In the genomic region with DNA sequence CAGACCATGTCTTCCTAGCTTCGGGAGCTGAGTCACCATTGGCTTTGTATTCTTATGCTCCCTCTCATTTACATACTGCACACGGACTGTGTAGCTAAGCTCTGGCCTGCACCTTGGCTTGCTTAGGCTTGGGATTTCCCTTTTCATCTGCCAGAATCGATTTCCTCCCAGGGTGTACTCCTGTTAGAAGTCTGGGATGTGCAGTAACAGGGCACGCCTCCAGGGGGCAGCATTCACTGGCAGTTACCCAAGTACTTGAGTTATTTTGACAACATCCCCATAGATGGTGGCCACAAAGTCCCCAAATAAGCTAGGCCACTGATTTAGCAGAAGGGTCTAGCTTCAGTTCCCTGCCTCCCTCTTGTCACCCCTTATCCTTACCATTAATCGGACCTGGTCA, we compare ENCODE assay signal across 8 mouse cellular contexts.
A peak's percentile ranks its signal among the peaks of the same experiment; 100 is the strongest.
DNase-seq lines count a peak whose midpoint lies in the region; ATAC-seq and TF ChIP-seq lines count a peak whose summit lies in the region.

No protein-coding gene starts in this region.

- H3K27ac ChIP-seq in hindbrain, embryonic 11.5 days (ENCODE audit: low read depth, low read length), result no peak overlapping the region
- no peak overlapping the region for H3K27ac ChIP-seq in hindbrain, embryonic 16.5 days (ENCODE audit: low read depth, low read length)
- no peak overlapping the region for H3K27ac ChIP-seq in lung, embryonic 14.5 days (ENCODE audit: low read depth)

- no peak for ATAC-seq in hindbrain, embryonic 11.5 days (ENCODE audit: low FRiP score)
- ATAC-seq in hindbrain, embryonic 16.5 days, result no peak
- ATAC-seq in lung, embryonic 14.5 days (ENCODE audit: insufficient read depth), result no peak
- no peak for ATAC-seq in activated CD4-positive, CD25-positive, alpha-beta regulatory T cell, adult 4 months

- peak; percentile 74 for TF ChIP-seq CTCF in lung, embryonic 14.5 days (IDR thresholded peaks at IDR 0.05; ENCODE audit: low read depth)

- peak; percentile 68 for DNase-seq in hindbrain, embryonic 11.5 days (ENCODE audit: low spot score)
- DNase-seq in WW6 (ENCODE audit: low read depth, low spot score), result peak; percentile 22
- DNase-seq in cerebellum, postnatal 10 days, result peak; percentile 61 to 74
- DNase-seq in kidney, postnatal 4 days, result peak; percentile 55 to 57
- peak; percentile 56 for DNase-seq in lung, embryonic 14.5 days
- peak; percentile 51 for DNase-seq in right cerebral cortex, postnatal 4 days

- H3K36me3 ChIP-seq in hindbrain, embryonic 11.5 days (ENCODE audit: control insufficient read depth, insufficient read depth, low read length), result no peaks in the 10 kb centered on the region
- no peaks in the 10 kb centered on the region for H3K36me3 ChIP-seq in hindbrain, embryonic 16.5 days (ENCODE audit: control insufficient read depth, insufficient read depth, low read length)
- H3K36me3 ChIP-seq in lung, embryonic 14.5 days (ENCODE audit: insufficient read depth), result no peaks in the 10 kb centered on the region

- no peak overlapping the region for H3K4me2 ChIP-seq in hindbrain, embryonic 11.5 days (replicated peaks; ENCODE audit: low read depth, low read length)
- no peak overlapping the region for H3K4me2 ChIP-seq in hindbrain, embryonic 16.5 days (ENCODE audit: low read length)
- no peak overlapping the region for H3K4me2 ChIP-seq in lung, embryonic 14.5 days

- H3K4me3 ChIP-seq in hindbrain, embryonic 11.5 days (ENCODE audit: low read depth, low read length), result no peak overlapping the region
- H3K4me3 ChIP-seq in hindbrain, embryonic 16.5 days (ENCODE audit: low read length), result no peak overlapping the region
- H3K4me3 ChIP-seq in lung, embryonic 14.5 days (ENCODE audit: low read depth, low read length), result no peak overlapping the region

- no peaks in the 10 kb centered on the region for H3K27me3 ChIP-seq in hindbrain, embryonic 11.5 days (ENCODE audit: control insufficient read depth, insufficient read depth, low read length)
- no peaks in the 10 kb centered on the region for H3K27me3 ChIP-seq in hindbrain, embryonic 16.5 days (replicated peaks; ENCODE audit: control insufficient read depth, insufficient read depth, low read length)
- no peaks in the 10 kb centered on the region for H3K27me3 ChIP-seq in lung, embryonic 14.5 days (ENCODE audit: insufficient read depth, low read length)

- 55% methylated on average over 5 of the region's 5 CpGs for WGBS in hindbrain, embryonic 11.5 days
- 56% methylated on average over 5 of the region's 5 CpGs for whole genome bisulfite sequencing in hindbrain, embryonic 16.5 days
- WGBS in lung, embryonic 14.5 days, result 51% methylated on average over 5 of the region's 5 CpGs

- no peak overlapping the region for H3K9ac ChIP-seq in hindbrain, embryonic 11.5 days (ENCODE audit: low read depth, low read length)
- no peak overlapping the region for H3K9ac ChIP-seq in hindbrain, embryonic 16.5 days (ENCODE audit: low read depth, low read length)
- no peak overlapping the region for H3K9ac ChIP-seq in lung, embryonic 14.5 days

- H3K9me3 ChIP-seq in hindbrain, embryonic 11.5 days (ENCODE audit: control insufficient read depth, low read length), result no peaks in the 10 kb centered on the region
- no peaks in the 10 kb centered on the region for H3K9me3 ChIP-seq in hindbrain, embryonic 16.5 days (ENCODE audit: control insufficient read depth, low read length)
- no peaks in the 10 kb centered on the region for H3K9me3 ChIP-seq in lung, embryonic 14.5 days (ENCODE audit: low read depth, low read length)

- H3K4me1 ChIP-seq in hindbrain, embryonic 11.5 days (replicated peaks; ENCODE audit: control insufficient read depth, insufficient read depth, low read length), result no peaks in the 10 kb centered on the region
- H3K4me1 ChIP-seq in hindbrain, embryonic 16.5 days (ENCODE audit: control insufficient read depth, insufficient read depth, low read depth, low read length), result no peaks in the 10 kb centered on the region
- H3K4me1 ChIP-seq in lung, embryonic 14.5 days (ENCODE audit: insufficient read depth), result no peaks in the 10 kb centered on the region
